Mouse (Mus musculus): ENCODE data around the gene Usp53. TPM values are rescaled to one million over a fixed set of nuclear protein-coding genes. Genes with fewer than 3 reads are reported as not detected.
A peak's percentile ranks its signal among the peaks of the same experiment; 100 is the strongest.

Usp53 gene
- polyA plus RNA-seq, 1 experiment from 2014 or later = 9.6 TPM

DNA sequence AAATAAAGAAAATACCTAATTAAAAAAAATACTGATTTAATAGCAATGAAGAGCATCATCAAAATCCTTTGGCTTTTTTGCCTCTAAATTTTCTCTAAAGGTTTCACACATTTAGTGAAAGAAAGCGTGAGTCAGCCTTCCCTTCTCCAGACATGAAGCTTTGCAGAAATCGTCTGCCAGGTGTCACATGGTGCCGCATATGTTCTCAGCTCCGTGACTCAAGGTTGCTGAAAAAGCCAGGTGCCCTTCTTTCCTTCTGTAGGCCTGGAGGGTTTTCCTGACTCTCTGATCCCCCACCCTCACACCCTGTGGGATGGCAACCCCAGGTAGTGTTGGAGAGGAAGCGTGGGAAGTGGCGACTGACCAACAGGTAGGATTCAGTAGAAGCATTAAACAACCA, 54.6 kb downstream of the Usp53 start:
- Histone ChIP-seq H3K9me3 (ENCODE audit: low read length) (no peaks in the 10 kb centered on the region), H3K36me3 (ENCODE audit: insufficient read depth, low read length) (peaks cover 5% of the 10 kb centered on the region; the same call in 1 of the 2 replicates), H3K4me3 (ENCODE audit: low read depth, low read length) (no peak overlapping the region), H3K27me3 (replicated peaks; ENCODE audit: insufficient read depth, low read length) (no peaks in the 10 kb centered on the region), H3K27ac (ENCODE audit: low read length) (no peak overlapping the region), H3K4me2 (replicated peaks; ENCODE audit: low read depth, low read length) (no peak overlapping the region), H3K9ac (replicated peaks; ENCODE audit: low read depth) (no peak overlapping the region), H3K4me1 (ENCODE audit: insufficient read depth, low read depth, low read length) (no peaks in the 10 kb centered on the region)
- no peak for DNase-seq (ENCODE audit: low spot score)
- 84% methylated on average over 6 of the region's 6 CpGs for WGBS
- ATAC-seq = no peak
- no peak for TF ChIP-seq CTCF (IDR thresholded peaks at IDR 0.05)
- TF ChIP-seq EP300 (IDR thresholded peaks at IDR 0.05) = no peak

DNA sequence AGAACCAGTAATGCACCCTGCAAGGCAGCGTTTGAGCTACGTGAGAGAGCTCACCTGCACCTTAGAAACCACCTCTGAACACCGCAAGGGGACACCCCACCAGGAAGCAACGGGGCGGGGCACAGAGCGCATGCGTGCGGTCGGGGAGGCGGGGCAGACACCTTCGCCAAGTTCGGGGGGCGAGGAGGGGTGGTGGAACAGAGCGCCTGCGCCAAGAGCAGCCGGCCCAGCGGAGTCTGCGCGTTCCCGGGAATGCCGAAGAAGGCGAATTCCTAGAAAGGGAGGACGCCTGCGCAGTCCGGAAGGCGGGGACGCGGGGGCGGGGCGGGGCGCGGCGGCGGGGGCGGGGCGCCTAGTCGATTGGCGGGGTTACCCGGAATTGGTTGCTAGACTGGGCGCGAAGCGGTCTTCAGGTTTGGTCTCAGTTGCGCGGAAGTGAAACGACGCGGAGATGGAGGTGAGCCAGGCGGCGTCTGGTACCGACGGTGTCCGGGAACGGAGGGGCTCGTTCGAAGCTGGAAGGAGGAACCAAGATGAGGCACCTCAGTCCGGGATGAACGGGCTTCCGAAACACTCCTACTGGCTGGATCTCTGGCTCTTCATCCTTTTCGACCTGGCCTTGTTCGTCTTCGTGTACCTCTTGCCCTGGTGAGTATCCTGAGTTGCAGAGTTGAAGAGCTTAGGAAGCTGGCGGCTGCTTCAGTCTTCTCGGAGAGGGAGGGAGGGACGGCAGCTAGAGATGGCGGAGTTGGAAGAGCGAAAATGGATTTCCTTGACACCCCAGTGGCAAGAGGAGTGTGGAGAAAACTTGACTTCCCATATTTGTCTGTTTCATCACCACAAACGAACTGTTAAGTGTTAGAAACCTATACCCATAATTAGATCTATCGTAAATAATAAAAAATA, 60.0 kb downstream of the Usp53 start, which contains the start of gene 1810037I17Rik:
TSS of gene 1810037I17Rik (plus strand) at position 195 of the 906 bp plus-strand sequence.
- no peaks in the 10 kb centered on the region for H3K9me3 ChIP-seq (ENCODE audit: low read length)
- no peaks in the 10 kb centered on the region for H3K36me3 ChIP-seq (ENCODE audit: insufficient read depth, low read length)
- TF ChIP-seq CTCF (IDR thresholded peaks at IDR 0.05) (peak; percentile 65), EP300 (IDR thresholded peaks at IDR 0.05) (no peak)
- peak within 1 kb of the TSS; percentile 58 for H3K4me2 ChIP-seq (replicated peaks; ENCODE audit: low read depth, low read length)
- ATAC-seq = peak; percentile 97
- no peaks in the 10 kb centered on the region for H3K27me3 ChIP-seq (replicated peaks; ENCODE audit: insufficient read depth, low read length)
- peak within 1 kb of the TSS; percentile 50 for H3K9ac ChIP-seq (replicated peaks; ENCODE audit: low read depth)
- peak within 1 kb of the TSS; percentile 84 for H3K27ac ChIP-seq (ENCODE audit: low read length)
- peaks cover 3% of the 10 kb centered on the region; the same call in 1 of the 2 replicates for H3K4me1 ChIP-seq (ENCODE audit: insufficient read depth, low read depth, low read length)
- peak; percentile 98 for DNase-seq (ENCODE audit: low spot score)
- H3K4me3 ChIP-seq (ENCODE audit: low read depth, low read length) = peak within 1 kb of the TSS; percentile 60
- WGBS = under 1% methylated on average over 57 of the region's 68 CpGs

DNA sequence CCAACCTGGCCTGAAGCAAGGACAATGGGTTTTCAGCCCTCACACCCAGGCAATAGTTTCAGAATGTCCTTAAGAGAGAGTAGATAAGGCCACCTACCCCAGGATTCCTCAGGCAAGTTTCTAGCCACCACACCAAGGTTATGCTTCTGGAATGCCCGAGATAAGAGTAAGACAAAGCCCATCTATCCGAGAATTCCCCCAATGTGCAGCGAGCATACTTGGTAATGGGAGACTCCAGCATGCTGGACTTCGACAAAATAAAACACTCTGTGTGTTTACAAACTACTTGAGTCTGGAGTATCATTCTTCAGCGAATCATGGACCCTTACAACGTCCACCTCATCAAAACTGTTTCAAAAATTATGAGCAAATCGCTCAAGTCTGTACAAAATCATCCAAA, 61.2 kb downstream of the Usp53 start:
- H3K9ac ChIP-seq (replicated peaks; ENCODE audit: low read depth) = no peak overlapping the region
- H3K9me3 ChIP-seq (ENCODE audit: low read length) = no peaks in the 10 kb centered on the region
- H3K4me1 ChIP-seq (ENCODE audit: insufficient read depth, low read depth, low read length) = peaks cover 3% of the 10 kb centered on the region; the same call in 1 of the 2 replicates
- H3K4me3 ChIP-seq (ENCODE audit: low read depth, low read length) = peak overlapping the region; percentile 60; the same call in 1 of the 2 replicates
- no peak for ATAC-seq
- H3K36me3 ChIP-seq (ENCODE audit: insufficient read depth, low read length) = no peaks in the 10 kb centered on the region
- peak overlapping the region; percentile 58 for H3K4me2 ChIP-seq (replicated peaks; ENCODE audit: low read depth, low read length)
- peak; percentile 49 for DNase-seq (ENCODE audit: low spot score)
- H3K27ac ChIP-seq (ENCODE audit: low read length) = peak overlapping the region; percentile 84
- WGBS = 44% methylated on average over 7 of the region's 7 CpGs
- no peaks in the 10 kb centered on the region for H3K27me3 ChIP-seq (replicated peaks; ENCODE audit: insufficient read depth, low read length)
- TF ChIP-seq CTCF (IDR thresholded peaks at IDR 0.05) = no peak
- TF ChIP-seq EP300 (IDR thresholded peaks at IDR 0.05) = no peak

DNA sequence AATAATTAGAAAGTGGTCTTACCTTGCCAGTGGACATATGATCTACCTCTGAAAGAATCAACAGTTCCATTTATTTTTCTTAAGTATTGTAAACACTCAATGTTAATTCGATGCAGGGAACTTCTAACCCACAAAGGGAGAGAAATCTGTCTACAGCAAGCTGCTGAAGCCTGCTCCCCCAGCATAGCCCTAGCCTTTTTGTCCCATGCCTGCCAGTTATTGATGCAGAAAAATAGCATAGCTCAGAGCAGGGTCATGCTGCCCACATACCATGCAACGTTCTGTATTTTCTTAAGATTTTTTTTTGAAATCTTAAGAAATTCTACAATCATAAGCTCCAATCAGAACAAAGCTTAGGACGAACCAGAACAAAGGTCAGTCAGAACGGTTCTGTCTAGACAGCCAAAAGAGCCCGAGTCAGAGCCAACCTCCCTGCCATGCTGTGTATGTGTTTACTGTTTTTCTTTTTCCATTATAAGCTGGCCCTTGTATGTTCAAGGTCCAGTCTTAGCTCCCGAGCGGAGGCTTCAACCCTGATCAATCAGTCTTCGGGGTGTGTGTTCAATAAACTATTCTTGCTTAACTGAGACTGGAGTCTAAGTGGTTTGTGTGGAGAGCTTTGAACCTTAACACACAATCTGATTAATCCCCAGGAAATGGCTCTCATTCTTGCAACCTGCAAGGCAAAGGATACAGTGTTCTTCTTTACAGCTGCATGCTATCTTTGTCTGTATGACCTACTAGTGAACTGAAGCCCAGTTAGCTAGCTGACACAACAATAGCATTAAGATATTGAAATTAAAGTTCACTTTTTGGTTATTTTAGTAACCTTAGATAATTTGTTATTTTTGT, 62.4 kb downstream of the Usp53 start:
- Histone ChIP-seq H3K4me2 (replicated peaks; ENCODE audit: low read depth, low read length) (no peak overlapping the region), H3K36me3 (ENCODE audit: insufficient read depth, low read length) (no peaks in the 10 kb centered on the region), H3K27ac (ENCODE audit: low read length) (no peak overlapping the region), H3K9ac (replicated peaks; ENCODE audit: low read depth) (no peak overlapping the region), H3K9me3 (ENCODE audit: low read length) (no peaks in the 10 kb centered on the region), H3K27me3 (replicated peaks; ENCODE audit: insufficient read depth, low read length) (no peaks in the 10 kb centered on the region), H3K4me1 (ENCODE audit: insufficient read depth, low read depth, low read length) (peaks cover 3% of the 10 kb centered on the region; the same call in 1 of the 2 replicates), H3K4me3 (ENCODE audit: low read depth, low read length) (no peak overlapping the region)
- WGBS = 75% methylated on average over 8 of the region's 8 CpGs
- DNase-seq (ENCODE audit: low spot score) = no peak
- ATAC-seq = no peak
- TF ChIP-seq EP300 (IDR thresholded peaks at IDR 0.05) (no peak), CTCF (IDR thresholded peaks at IDR 0.05) (no peak)

DNA sequence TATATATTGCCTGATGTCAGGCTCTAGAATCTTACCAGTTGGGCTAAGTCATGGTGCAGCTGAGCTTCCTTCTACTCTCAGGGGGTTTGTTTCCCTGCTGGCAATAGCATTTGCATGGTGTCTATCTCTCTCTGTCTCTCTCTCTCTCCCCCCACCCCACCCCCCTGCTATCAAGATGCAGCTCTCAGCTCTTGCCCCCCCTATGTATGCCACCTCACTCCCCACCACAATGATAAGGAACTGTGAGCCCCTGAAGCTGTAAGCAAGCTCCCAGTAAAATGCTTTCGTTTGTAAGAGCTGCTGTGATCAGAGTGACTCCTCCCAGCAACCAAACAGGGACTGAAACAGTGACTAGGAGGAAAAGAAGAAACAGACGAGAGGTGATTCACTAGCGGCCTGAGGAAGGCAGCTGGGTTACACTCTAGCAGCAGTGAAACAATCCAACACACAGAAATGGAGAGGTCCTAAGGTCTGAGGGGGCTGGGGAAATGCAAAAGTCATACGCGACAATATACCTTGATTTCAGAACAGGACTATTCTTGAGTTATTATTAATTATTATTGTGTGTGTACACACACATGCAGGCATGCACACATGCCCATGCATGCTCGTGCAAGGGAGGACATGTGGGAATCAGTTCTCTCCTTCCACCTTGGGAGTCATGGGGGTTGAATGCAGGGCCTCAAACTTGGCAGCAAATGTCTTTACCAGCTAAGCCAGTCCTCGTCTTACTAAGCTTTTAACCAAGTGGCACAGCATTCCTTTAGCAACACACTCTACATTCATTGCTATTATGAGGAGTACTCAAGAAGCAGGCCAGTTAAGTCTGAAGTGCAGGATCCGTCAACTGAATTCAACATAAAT, 63.5 kb downstream of the Usp53 start:
- H3K36me3 ChIP-seq (ENCODE audit: insufficient read depth, low read length) = no peaks in the 10 kb centered on the region
- 45% methylated on average over 8 of the region's 8 CpGs for WGBS
- H3K27ac ChIP-seq (ENCODE audit: low read length) = peak overlapping the region; percentile 43; the same call in 1 of the 2 replicates
- TF ChIP-seq EP300 (IDR thresholded peaks at IDR 0.05) (no peak), CTCF (IDR thresholded peaks at IDR 0.05) (no peak)
- H3K4me1 ChIP-seq (ENCODE audit: insufficient read depth, low read depth, low read length) = peaks cover 3% of the 10 kb centered on the region; the same call in 1 of the 2 replicates
- H3K9me3 ChIP-seq (ENCODE audit: low read length) = no peaks in the 10 kb centered on the region
- H3K27me3 ChIP-seq (replicated peaks; ENCODE audit: insufficient read depth, low read length) = no peaks in the 10 kb centered on the region
- ATAC-seq (no peak), DNase-seq (ENCODE audit: low spot score) (peak; percentile 67)
- no peak overlapping the region for H3K4me3 ChIP-seq (ENCODE audit: low read depth, low read length)
- H3K4me2 ChIP-seq (replicated peaks; ENCODE audit: low read depth, low read length) = no peak overlapping the region
- no peak overlapping the region for H3K9ac ChIP-seq (replicated peaks; ENCODE audit: low read depth)

All from lung, postnatal 0 days (tissue).